Mouse (Mus musculus): Measurements from ENCODE around the gene Zfp598. TPM values are rescaled to one million over a fixed set of nuclear protein-coding genes. Genes with fewer than 3 reads are reported as not detected.
"Not testable (repeated sequence)": the region's sequence is repeated elsewhere in the genome, so short reads cannot be mapped to it uniquely, and the experiment has no call there.

Zfp598 gene
- total RNA-seq, 2 experiments from 2014 or later, result 45.5 to 48.5 TPM

GRCm38 (mm10) chr17:24718938-24719337, 49.5 kb downstream of the Zfp598 start:
- intact Hi-C loops (cut with DNase I), result not testable (repeated sequence)

GRCm38 (mm10) chr17:24719494-24720222, 50.2 kb downstream of the Zfp598 start:
- peak; percentile 99 for DNase-seq
- intact Hi-C loops (cut with DNase I), result no loop called here

More at GRCm38 (mm10) chr17:24718938-24719337, 49.5 kb downstream of the Zfp598 start:
- not testable (repeated sequence) for DNase-seq

DNA sequence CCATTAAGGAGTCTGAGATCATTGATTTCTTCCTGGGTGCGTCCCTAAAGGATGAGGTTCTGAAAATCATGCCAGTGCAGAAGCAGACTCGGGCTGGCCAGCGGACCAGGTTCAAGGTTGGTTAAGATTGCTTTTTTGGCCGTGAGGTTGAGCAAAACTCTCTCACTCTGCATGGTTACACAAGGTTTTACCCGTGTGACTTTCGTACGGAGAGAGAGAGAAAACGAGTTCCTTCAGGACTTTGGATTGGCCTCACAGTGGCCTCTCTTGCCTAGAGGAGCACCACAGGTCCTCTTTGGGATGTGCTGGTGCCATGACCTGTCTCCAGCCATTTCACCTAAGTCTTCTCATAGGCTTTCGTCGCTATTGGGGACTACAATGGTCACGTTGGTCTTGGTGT, 51.1 kb downstream of the Zfp598 start:
- intact Hi-C loops (cut with DNase I); DNase-seq: not testable (repeated sequence)

DNA sequence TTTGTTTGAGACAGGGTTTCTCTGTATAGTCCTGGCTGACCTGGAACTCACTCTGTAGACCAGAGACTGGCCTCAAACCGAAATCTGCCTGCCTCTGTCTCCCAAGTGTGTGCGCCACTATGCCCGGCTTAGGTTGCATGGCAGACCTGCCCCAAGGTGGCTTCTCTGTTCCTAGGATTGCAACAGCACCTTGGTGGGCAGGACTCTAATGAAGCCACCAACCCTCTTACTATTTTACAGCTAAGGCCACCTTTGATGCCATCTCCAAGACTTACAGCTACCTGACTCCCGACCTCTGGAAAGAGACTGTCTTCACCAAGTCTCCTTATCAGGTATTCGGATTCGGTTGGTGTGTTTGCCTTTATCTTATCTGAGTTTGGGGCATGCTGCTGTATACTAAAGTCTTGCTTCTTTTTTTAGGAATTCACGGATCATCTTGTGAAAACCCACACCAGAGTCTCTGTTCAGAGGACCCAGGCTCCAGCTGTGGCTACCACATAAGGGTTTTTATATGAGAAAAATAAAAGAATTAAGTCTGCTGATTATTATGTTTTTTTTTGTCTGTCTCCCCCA, 52.0 kb downstream of the Zfp598 start:
- intact Hi-C loops (cut with DNase I); DNase-seq: not testable (repeated sequence)

GRCm38 (mm10) chr17:24722220-24722924, 52.9 kb downstream of the Zfp598 start:
- no peak for DNase-seq
- intact Hi-C loops (cut with DNase I), result no loop called here

DNA sequence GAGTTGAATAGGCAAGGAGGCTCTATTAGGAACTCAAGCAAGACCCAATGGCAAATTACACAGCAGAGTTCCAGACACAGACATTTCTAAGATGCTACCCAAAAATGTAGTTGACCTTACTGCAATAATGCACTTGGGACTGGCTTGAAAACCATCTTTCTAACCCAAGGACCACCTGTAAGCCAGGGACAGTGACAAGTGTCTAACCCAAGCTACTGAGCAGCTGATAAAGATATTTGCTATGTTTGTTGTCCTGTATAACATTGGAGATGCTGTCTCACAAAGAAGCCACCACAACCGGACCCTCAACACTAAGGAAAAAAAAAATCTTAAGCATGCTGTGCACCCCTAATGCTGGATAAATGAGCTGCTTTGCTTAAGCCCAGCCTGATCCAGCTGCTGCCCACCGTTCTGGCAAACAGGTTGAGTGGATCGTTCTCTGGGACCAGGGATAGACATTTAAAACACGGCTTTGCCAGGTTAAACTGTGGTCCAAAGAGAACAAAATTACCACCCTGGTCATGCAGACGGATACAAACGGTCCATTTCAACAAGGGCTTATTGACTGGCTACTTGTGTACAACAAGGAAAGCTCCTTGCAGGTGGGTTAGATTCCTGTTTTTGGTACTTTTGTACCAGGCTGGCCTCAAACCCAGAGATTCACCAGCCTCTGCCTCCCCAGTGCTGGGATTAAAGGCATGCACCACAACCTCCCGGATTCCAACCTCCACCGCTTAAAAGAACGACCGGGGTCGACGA, 53.8 kb downstream of the Zfp598 start:
- no peak for DNase-seq
- intact Hi-C loops (cut with DNase I), result no loop called here

- intact Hi-C loops (cut with DNase I), result no loop called here
- DNase-seq, result no peak
These were observed 54.3 kb downstream of the Zfp598 start for GRCm38 (mm10) chr17:24723881-24724180.

GRCm38 (mm10) chr17:24724184-24724583, 54.7 kb downstream of the Zfp598 start, which contains the start of gene Ndufb10:
Gene Ndufb10 (minus strand): TSS chr17:24724478.
- intact Hi-C loops (cut with DNase I), result no loop called here
- peak; percentile 99 for DNase-seq

DNA sequence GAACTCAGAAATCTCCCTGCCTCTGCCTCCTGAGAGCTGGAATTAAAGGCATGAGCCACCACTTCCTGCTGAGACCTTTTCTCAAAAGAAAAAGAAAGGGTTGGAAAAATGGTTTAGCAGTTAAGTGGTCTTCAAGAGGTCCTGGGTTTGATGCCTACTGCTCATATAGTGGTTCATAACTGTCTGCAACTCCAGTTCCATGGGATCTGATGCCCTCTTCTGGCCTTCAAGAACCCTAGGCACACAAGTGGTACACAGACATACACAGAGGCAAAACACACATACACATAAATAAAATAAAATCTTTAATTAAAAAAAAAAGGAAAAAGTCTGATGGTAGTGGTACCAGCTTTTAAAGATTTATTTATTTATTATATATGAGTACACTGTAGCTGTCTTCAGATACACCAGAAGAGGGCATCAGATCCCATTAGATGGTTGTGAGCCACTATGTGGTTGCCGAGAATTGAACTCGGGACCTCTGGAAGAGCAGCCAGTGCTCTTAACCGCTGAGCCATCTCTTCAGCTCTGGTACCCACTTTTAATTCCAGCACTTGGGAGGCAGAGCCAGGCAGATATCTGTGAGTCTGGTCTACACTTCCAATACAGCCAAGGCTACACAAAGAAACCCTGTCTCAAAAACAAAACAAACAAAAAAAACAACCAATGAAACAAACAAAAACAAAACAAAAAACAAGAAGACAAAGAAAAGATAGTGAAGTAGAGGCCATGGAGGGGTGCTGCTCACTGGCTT, 56.3 kb downstream of the Zfp598 start:
- intact Hi-C loops (cut with DNase I), result no loop called here
- no peak for DNase-seq

- no peak for DNase-seq
These were observed 58.1 kb downstream of the Zfp598 start, which contains the start of gene Rpl3l for GRCm38 (mm10) chr17:24727618-24728017. Gene Rpl3l (plus strand): TSS chr17:24727820.

GRCm38 (mm10) chr17:24728184-24728583, 58.7 kb downstream of the Zfp598 start:
- no peak for DNase-seq
- intact Hi-C loops (cut with DNase I), result no loop called here

More at GRCm38 (mm10) chr17:24727618-24728017, 58.1 kb downstream of the Zfp598 start, which contains the start of gene Rpl3l:
- intact Hi-C loops (cut with DNase I), result no loop called here

DNA sequence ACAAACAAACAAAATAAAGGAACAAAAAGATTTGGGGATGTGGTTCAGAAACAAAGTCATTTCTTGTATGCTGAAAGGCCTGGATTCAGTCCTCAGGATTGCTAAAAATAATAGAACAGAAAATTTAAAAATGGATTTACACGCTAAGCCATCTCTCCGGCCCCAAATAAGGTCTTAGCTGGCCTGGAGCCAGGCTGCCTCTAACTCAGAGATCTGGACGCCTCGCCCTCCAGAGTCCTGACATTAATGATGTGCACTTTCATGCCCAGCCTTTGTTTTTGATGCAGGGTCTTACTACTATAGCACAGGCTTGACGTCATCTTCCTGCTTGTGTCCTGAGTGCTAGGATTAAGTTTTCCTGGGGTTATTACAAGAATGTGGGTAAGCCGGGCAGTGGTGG, 59.6 kb downstream of the Zfp598 start:
- no peak for DNase-seq
- intact Hi-C loops (cut with DNase I), result no loop called here

- DNase-seq, result no peak
- intact Hi-C loops (cut with DNase I), result no loop called here
These were observed 61.3 kb downstream of the Zfp598 start for GRCm38 (mm10) chr17:24730787-24731186.

Other genes starting within 250 kb of the Zfp598 start
- 10 to 100 TPM in 1 of 2 experiments, 1 to 10 TPM in 1; 9.4 to 11.5 TPM for gene Eci1, start 243.0 kb upstream of the Zfp598 start, total RNA-seq (2021)
- 1 to 10 TPM; 7.1 to 8.5 TPM for gene Dnase1l2, start 226.6 kb upstream of the Zfp598 start, total RNA-seq (2021)
- 10 to 100 TPM; 39.0 to 41.7 TPM for gene E4f1, start 199.4 kb upstream of the Zfp598 start, total RNA-seq (2021)
- gene Pgp, start 199.3 kb upstream of the Zfp598 start, total RNA-seq (2021), result 10 to 100 TPM; 45.3 to 45.9 TPM
- under 1 TPM; 0.54 to 0.92 TPM for gene Bricd5, start 195.8 kb upstream of the Zfp598 start, total RNA-seq (2021)
- gene Mlst8, start 190.6 kb upstream of the Zfp598 start, total RNA-seq (2021), result 10 to 100 TPM; 33.4 to 39.1 TPM
- gene Caskin1, start 181.1 kb upstream of the Zfp598 start, total RNA-seq (2021), result 100 to 1,000 TPM; 158 to 180 TPM
- 100 to 1,000 TPM; 166 to 172 TPM for gene Traf7, start 141.7 kb upstream of the Zfp598 start, total RNA-seq (2021)
- gene Rab26, start 135.5 kb upstream of the Zfp598 start, total RNA-seq (2021), result 10 to 100 TPM; 12.2 to 12.5 TPM
- gene Pkd1, start 119.9 kb upstream of the Zfp598 start, total RNA-seq (2021), result 10 to 100 TPM; 75.0 to 91.3 TPM
- 100 to 1,000 TPM; 152 to 158 TPM for gene Tsc2, start 37.1 kb upstream of the Zfp598 start, total RNA-seq (2021)
- gene Nthl1, start 37.0 kb upstream of the Zfp598 start, total RNA-seq (2021), result 1 to 10 TPM; 7.0 to 8.5 TPM
- gene Slc9a3r2, start 19.4 kb upstream of the Zfp598 start, total RNA-seq (2021), result 10 to 100 TPM; 40.2 to 43.6 TPM
- gene Npw, start 11.2 kb upstream of the Zfp598 start, total RNA-seq (2021), result under 1 TPM in 1 of 2 experiments, not detected in 1; 0.66 TPM
- gene Syngr3, start 20.3 kb downstream of the Zfp598 start, total RNA-seq (2021), result 100 to 1,000 TPM; 164 to 176 TPM
- 10 to 100 TPM; 21.0 to 22.7 TPM for gene Gfer, start 26.5 kb downstream of the Zfp598 start, total RNA-seq (2021)
- gene Noxo1, start 26.5 kb downstream of the Zfp598 start, total RNA-seq (2021), result 1 to 10 TPM; 5.6 to 7.2 TPM
- 10 to 100 TPM; 34.8 to 36.6 TPM for gene Tbl3, start 38.0 kb downstream of the Zfp598 start, total RNA-seq (2021)
- not detected for gene Rnf151, start 48.4 kb downstream of the Zfp598 start, total RNA-seq (2021)
- gene Rps2, start 48.4 kb downstream of the Zfp598 start, total RNA-seq (2021), result 100 to 1,000 TPM; 619 to 676 TPM
- 100 to 1,000 TPM; 130 to 145 TPM for gene Ndufb10, start 54.8 kb downstream of the Zfp598 start, total RNA-seq (2021)
- not detected for gene Rpl3l, start 58.1 kb downstream of the Zfp598 start, total RNA-seq (2021)
- 10 to 100 TPM; 36.6 to 42.7 TPM for gene Msrb1, start 67.0 kb downstream of the Zfp598 start, total RNA-seq (2021)
- not detected for gene Hs3st6, start 83.3 kb downstream of the Zfp598 start, total RNA-seq (2021)
- gene Meiob, start 134.6 kb downstream of the Zfp598 start, total RNA-seq (2021), result not detected
- gene Hagh, start 170.5 kb downstream of the Zfp598 start, total RNA-seq (2021), result 10 to 100 TPM; 48.0 to 50.0 TPM
- gene Fahd1, start 180.7 kb downstream of the Zfp598 start, total RNA-seq (2021), result 10 to 100 TPM; 13.1 to 13.8 TPM
- gene Igfals, start 196.3 kb downstream of the Zfp598 start, total RNA-seq (2021), result under 1 TPM in 1 of 2 experiments, not detected in 1; 0.22 TPM
- gene Nubp2, start 216.7 kb downstream of the Zfp598 start, total RNA-seq (2021), result 10 to 100 TPM; 35.9 to 39.3 TPM
- gene Spsb3, start 217.0 kb downstream of the Zfp598 start, total RNA-seq (2021), result 10 to 100 TPM; 43.6 to 46.0 TPM
- gene Eme2, start 225.4 kb downstream of the Zfp598 start, total RNA-seq (2021), result 10 to 100 TPM; 36.2 to 36.4 TPM
- gene Mrps34, start 225.4 kb downstream of the Zfp598 start, total RNA-seq (2021), result 10 to 100 TPM; 48.9 to 50.0 TPM
- gene Nme3, start 226.8 kb downstream of the Zfp598 start, total RNA-seq (2021), result 10 to 100 TPM; 38.7 to 43.0 TPM

Data from left cerebral cortex, postnatal 4 days (tissue).